Mouse (Mus musculus) G1E (cell line): Measurements from ENCODE around the gene Misp.

Experiments
- CTCF ChIP-seq: IDR thresholded peaks from 2 replicates; pipeline ENCODE4 v1.5.1; 2012; ENCODE audit warnings: low read depth, low read length, inconsistent platforms, mixed read lengths
- GATA1 ChIP-seq: IDR thresholded peaks from 2 replicates; pipeline ENCODE4 v1.6.1; 2012; ENCODE audit warnings: borderline replicate concordance, low read length, inconsistent platforms, mixed read lengths
- TAL1 ChIP-seq: conservative IDR thresholded peaks from 2 replicates; pipeline ENCODE4 v1.6.1; 2012; ENCODE audit warnings: low read depth, low read length, inconsistent platforms, mixed read lengths

DNA sequence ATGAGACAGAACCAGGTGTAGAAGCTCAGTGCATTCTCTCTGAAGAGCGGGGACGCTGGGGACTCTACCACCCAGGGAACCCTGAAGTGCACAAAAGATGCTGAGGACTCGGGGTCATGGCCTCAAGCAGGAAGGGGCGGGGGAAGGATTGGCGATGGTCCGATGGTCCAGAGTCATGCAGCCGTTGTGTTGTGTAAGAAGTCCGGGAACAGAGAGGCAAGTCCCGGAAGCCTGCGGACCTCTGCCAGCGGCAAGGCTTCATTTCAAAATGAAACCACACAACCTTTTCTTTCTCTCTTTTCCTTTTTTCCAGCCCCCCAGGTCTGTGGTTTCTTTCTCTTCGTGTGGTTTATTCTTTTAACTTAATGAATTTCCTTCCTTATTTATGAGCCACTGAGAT, 57.0 kb downstream of the Misp start:
- no peak for TF ChIP-seq CTCF
- no peak for TF ChIP-seq TAL1
- no peak for TF ChIP-seq GATA1
